8 mouse cellular contexts compared by ENCODE assay signal in genomic region chr17:28349901-28350465, GRCm38 (mm10). TPM values are rescaled to one million over a fixed set of nuclear protein-coding genes. Genes with fewer than 3 reads are reported as not detected.
DNase-seq lines count a peak whose midpoint lies in the region; ATAC-seq and TF ChIP-seq lines count a peak whose summit lies in the region.

No protein-coding gene starts in this region.

- peak overlapping the region; percentile 97 for H3K9ac ChIP-seq in liver, adult 2 months (ENCODE audit: low read depth, low read length)
- peak overlapping the region; percentile 94 for H3K9ac ChIP-seq in heart, embryonic 15.5 days
- peak overlapping the region; percentile 79 for H3K9ac ChIP-seq in neural tube, embryonic 13.5 days

- H3K27ac ChIP-seq in liver, adult 2 months (replicated peaks; ENCODE audit: insufficient read depth, low read depth, low read length) = peak overlapping the region; percentile 96
- peak overlapping the region; percentile 96 for H3K27ac ChIP-seq in heart, embryonic 15.5 days
- peak overlapping the region; percentile 96 for H3K27ac ChIP-seq in limb, embryonic 10.5 days
- peak overlapping the region; percentile 68 for H3K27ac ChIP-seq in neural tube, embryonic 13.5 days (replicated peaks)

- H3K27me3 ChIP-seq in liver, adult 2 months (ENCODE audit: control insufficient read depth, insufficient read depth, low read length) = no peaks in the 10 kb centered on the region
- peaks cover 27% of the 10 kb centered on the region for H3K27me3 ChIP-seq in heart, embryonic 15.5 days
- H3K27me3 ChIP-seq in limb, embryonic 10.5 days (ENCODE audit: low read depth, poor library complexity, severe bottlenecking) = peaks cover 17% of the 10 kb centered on the region
- peaks cover 61% of the 10 kb centered on the region for H3K27me3 ChIP-seq in neural tube, embryonic 13.5 days

- WGBS in liver, adult 2 months = under 1% methylated on average over 50 of the region's 54 CpGs
- under 1% methylated on average over 54 of the region's 54 CpGs for WGBS in heart, embryonic 15.5 days
- under 1% methylated on average over 54 of the region's 54 CpGs for WGBS in limb, embryonic 10.5 days
- 1% methylated on average over 41 of the region's 54 CpGs for WGBS in neural tube, embryonic 13.5 days

- no peaks in the 10 kb centered on the region for H3K9me3 ChIP-seq in heart, embryonic 15.5 days (replicated peaks)
- no peaks in the 10 kb centered on the region for H3K9me3 ChIP-seq in limb, embryonic 10.5 days (replicated peaks)
- H3K9me3 ChIP-seq in neural tube, embryonic 13.5 days = no peaks in the 10 kb centered on the region

- TF ChIP-seq CTCF in liver, adult 2 months (IDR thresholded peaks at IDR 0.05; ENCODE audit: low read depth, low read length) = no peak

- DNase-seq in liver, adult 2 months (ENCODE audit: extremely low read depth, low read depth, low spot score) = peak; percentile 66
- DNase-seq in liver = no peak
- DNase-seq in embryo, embryonic 11 days = peak; percentile 70
- peak; percentile 69 for DNase-seq in limb, embryonic 10.5 days (ENCODE audit: low spot score)
- no peak for DNase-seq in cerebellum, adult 9-11 months
- DNase-seq in frontal cortex, postnatal 10 days (ENCODE audit: low spot score in 2 of 2) = no peak

- peaks cover 13% of the 10 kb centered on the region for H3K4me1 ChIP-seq in liver, adult 2 months (ENCODE audit: control insufficient read depth, insufficient read depth, low read length)
- H3K4me1 ChIP-seq in heart, embryonic 15.5 days (replicated peaks) = peaks cover 48% of the 10 kb centered on the region
- H3K4me1 ChIP-seq in limb, embryonic 10.5 days = peaks cover 73% of the 10 kb centered on the region
- H3K4me1 ChIP-seq in neural tube, embryonic 13.5 days (replicated peaks) = peaks cover 54% of the 10 kb centered on the region

- H3K4me3 ChIP-seq in liver, adult 2 months (ENCODE audit: insufficient read depth, low read depth, low read length) = peak overlapping the region; percentile 96
- H3K4me3 ChIP-seq in heart, embryonic 15.5 days = peak overlapping the region; percentile 93
- H3K4me3 ChIP-seq in limb, embryonic 10.5 days = peak overlapping the region; percentile 86
- peak overlapping the region; percentile 59 for H3K4me3 ChIP-seq in neural tube, embryonic 13.5 days

- H3K36me3 ChIP-seq in liver, adult 2 months (ENCODE audit: control insufficient read depth, insufficient read depth, low read length) = no peaks in the 10 kb centered on the region
- no peaks in the 10 kb centered on the region for H3K36me3 ChIP-seq in heart, embryonic 15.5 days
- no peaks in the 10 kb centered on the region for H3K36me3 ChIP-seq in limb, embryonic 10.5 days
- no peaks in the 10 kb centered on the region for H3K36me3 ChIP-seq in neural tube, embryonic 13.5 days

- peaks cover 38% of the 10 kb centered on the region for H3K79me2 ChIP-seq in liver, adult 2 months (ENCODE audit: control insufficient read depth, insufficient read depth, low read length)

- peak overlapping the region; percentile 98 for H3K4me2 ChIP-seq in heart, embryonic 15.5 days
- peak overlapping the region; percentile 81 for H3K4me2 ChIP-seq in neural tube, embryonic 13.5 days

- peak; percentile 41; the same call in 1 of the 2 replicates for TF ChIP-seq POLR2A in liver, adult 2 months (IDR thresholded peaks at IDR 0.05; ENCODE audit: extremely low read depth, insufficient read depth, low read length)

- peak; percentile 43 for ATAC-seq in heart, embryonic 15.5 days (replicated peaks; ENCODE audit: insufficient number of reproducible peaks, insufficient read depth, low FRiP score, low read depth)
- ATAC-seq in neural tube, embryonic 13.5 days (ENCODE audit: low read depth) = peak; percentile 48

RNA-seq across cellular contexts. Expression of gene Tead3, which starts 0.6 kb away (rescaled TPM):
- total RNA-seq in liver, adult 2 months (2014; rRNA removed) = 3.0 and 3.7 TPM in 2 replicates
- polyA plus RNA-seq in liver, adult 2 months (2012; rRNA removed) = 7.6 and 11.0 TPM in 2 replicates
- 5.3 and 6.6 TPM in 2 replicates for polyA plus RNA-seq in heart, embryonic 15.5 days (2015; fragmentation: Nextera tagmentation; extraction: Ambion mirVana)
- 5.2 and 9.8 TPM in 2 replicates for polyA plus RNA-seq in limb, embryonic 10.5 days (2016; fragmentation: Nextera tagmentation; extraction: Ambion mirVana)
- 2.1 and 2.8 TPM in 2 replicates for polyA plus RNA-seq in neural tube, embryonic 13.5 days (2015; fragmentation: Nextera tagmentation; extraction: Ambion mirVana)

RNA-seq across cellular contexts. Expression of gene Tulp1, which starts 15.0 kb away (rescaled TPM):
- not detected in 2 replicates for total RNA-seq in liver, adult 2 months (2014; rRNA removed)
- not detected in 2 replicates for polyA plus RNA-seq in liver, adult 2 months (2012; rRNA removed)
- polyA plus RNA-seq in heart, embryonic 15.5 days (2015; fragmentation: Nextera tagmentation; extraction: Ambion mirVana) = 2.6 and 4.3 TPM in 2 replicates
- 3.4 and 4.1 TPM in 2 replicates for polyA plus RNA-seq in limb, embryonic 10.5 days (2016; fragmentation: Nextera tagmentation; extraction: Ambion mirVana)
- 2.7 and 2.8 TPM in 2 replicates for polyA plus RNA-seq in neural tube, embryonic 13.5 days (2015; fragmentation: Nextera tagmentation; extraction: Ambion mirVana)

RNA-seq across cellular contexts. Expression of gene Rpl10a, which starts 21.7 kb away (rescaled TPM):
- total RNA-seq in liver, adult 2 months (2014; rRNA removed) = 497 and 711 TPM in 2 replicates
- polyA plus RNA-seq in liver, adult 2 months (2012; rRNA removed) = 1,137 and 1,616 TPM in 2 replicates
- polyA plus RNA-seq in heart, embryonic 15.5 days (2015; fragmentation: Nextera tagmentation; extraction: Ambion mirVana) = 305 and 312 TPM in 2 replicates
- 502 and 576 TPM in 2 replicates for polyA plus RNA-seq in limb, embryonic 10.5 days (2016; fragmentation: Nextera tagmentation; extraction: Ambion mirVana)
- 381 and 408 TPM in 2 replicates for polyA plus RNA-seq in neural tube, embryonic 13.5 days (2015; fragmentation: Nextera tagmentation; extraction: Ambion mirVana)

RNA-seq across cellular contexts. Expression of gene Fance, which starts 36.7 kb away (rescaled TPM):
- 6.6 and 9.1 TPM in 2 replicates for total RNA-seq in liver, adult 2 months (2014; rRNA removed)
- polyA plus RNA-seq in liver, adult 2 months (2012; rRNA removed) = 6.4 and 6.8 TPM in 2 replicates
- 18.8 and 25.3 TPM in 2 replicates for polyA plus RNA-seq in heart, embryonic 15.5 days (2015; fragmentation: Nextera tagmentation; extraction: Ambion mirVana)
- 32.9 and 35.5 TPM in 2 replicates for polyA plus RNA-seq in limb, embryonic 10.5 days (2016; fragmentation: Nextera tagmentation; extraction: Ambion mirVana)
- 23.2 and 23.3 TPM in 2 replicates for polyA plus RNA-seq in neural tube, embryonic 13.5 days (2015; fragmentation: Nextera tagmentation; extraction: Ambion mirVana)

Comparison
In these comparisons a context has a peak if more than half of its experiments do, and no peak if none do; other contexts are left out.
1. DNase-seq: peak in liver, adult 2 months (single experiment), embryo, embryonic 11 days (single experiment) and limb, embryonic 10.5 days (single experiment); none in liver (single experiment), cerebellum, adult 9-11 months (single experiment) and frontal cortex, postnatal 10 days (0 of 2).
2. Peak in every context shown above with its lines, with median percentiles within 50 percentile points of each other: H3K27ac ChIP-seq, H3K4me3 ChIP-seq and H3K9ac ChIP-seq.